Mouse (Mus musculus) heart, adult 2 months (tissue): ENCODE measurements at regions not wholly inside any gene's neighbourhood (a gene's known extent, or its start where the extent isn't known, plus 50 kb on each side); places are given as distances from the start of the nearest gene placed in this dataset.

Experiments used
- CTCF ChIP-seq: fragments of 200-600 bp; IDR thresholded peaks from 2 replicates; pipeline ENCODE4 v1.8.1; 2022; ENCODE audit warnings: antibody characterized with exemption, mild to moderate bottlenecking, moderate library complexity
- POLR2A ChIP-seq: fragments of 200-500 bp; IDR thresholded peaks from 2 replicates; pipeline ENCODE4 v1.6.1; 2011; ENCODE audit warnings: mild to moderate bottlenecking, low read depth, low read length, control low read depth; ENCODE audit not compliant: insufficient read depth

DNA sequence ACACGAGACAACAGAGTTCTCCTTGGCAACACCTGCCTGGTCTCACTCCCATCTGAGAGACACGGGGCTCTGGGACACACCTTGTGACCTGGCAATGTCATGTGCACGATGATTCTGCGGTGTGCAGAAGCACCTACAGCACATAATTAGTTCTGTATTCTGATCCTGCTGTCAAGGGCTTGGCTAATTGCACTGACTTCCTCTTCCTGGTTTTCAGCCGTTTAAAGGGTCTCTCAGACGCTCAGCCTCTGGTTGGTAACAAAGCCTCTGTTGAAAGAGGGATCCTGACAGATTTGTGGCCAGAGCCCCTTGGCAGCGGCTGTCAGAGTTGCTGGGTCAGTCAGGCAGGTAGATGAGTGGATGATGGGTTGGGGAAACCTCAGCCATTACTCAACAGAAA lies 61.9 kb upstream of the Habp2 start:
- TF ChIP-seq CTCF (no peak), POLR2A (no peak)
